Mouse (Mus musculus) liver, embryonic 11.5 days (tissue): ENCODE results near the gene Dpm3. TPM values are rescaled to one million over a fixed set of nuclear protein-coding genes. Genes with fewer than 3 reads are reported as not detected.

Experiments
- ATAC-seq: fragments of 200-750 bp; cut with Nextera tagmentation; replicated peaks from 2 replicates; pipeline ENCODE4 v1.8.0; 2017; ENCODE audit warnings: moderate number of reproducible peaks, mild to moderate bottlenecking, moderate TSS enrichment, moderate library complexity; ENCODE audit not compliant: low FRiP score
- DNase-seq: peaks from one replicate; pipeline ENCODE4 v3.0.0-alpha.2; 2017; ENCODE audit warnings: low spot score
- H3K27ac ChIP-seq: fragments of 300-500 bp; sonication (generic); 2 replicates; pipeline ENCODE4 v1.5.1; 2014; ENCODE audit warnings: mild to moderate bottlenecking, low read depth, low read length, control low read depth
- H3K27me3 ChIP-seq: fragments of 300-500 bp; sonication (generic); replicated peaks from 2 replicates; pipeline ENCODE4 v1.6.1; 2014; ENCODE audit warnings: low read length, mixed read lengths; ENCODE audit not compliant: control insufficient read depth, insufficient read depth
- H3K36me3 ChIP-seq: fragments of 300-500 bp; sonication (generic); 2 replicates; pipeline ENCODE4 v1.6.1; 2014; ENCODE audit warnings: mild to moderate bottlenecking, low read length, moderate library complexity, mixed read lengths; ENCODE audit not compliant: control insufficient read depth, insufficient read depth
- H3K4me1 ChIP-seq: fragments of 300-500 bp; sonication (generic); replicated peaks from 2 replicates; pipeline ENCODE4 v1.6.1; 2014; ENCODE audit warnings: low read length, mixed read lengths; ENCODE audit not compliant: control insufficient read depth, insufficient read depth
- H3K4me2 ChIP-seq: fragments of 300-500 bp; sonication (generic); 2 replicates; pipeline ENCODE4 v1.6.1; 2014; ENCODE audit warnings: mild to moderate bottlenecking, control low read depth, moderate library complexity
- H3K4me3 ChIP-seq: fragments of 300-500 bp; sonication (generic); 2 replicates; pipeline ENCODE4 v1.5.1; 2014; ENCODE audit warnings: low read depth, low read length, control low read depth
- H3K9ac ChIP-seq: fragments of 300-500 bp; sonication (generic); 2 replicates; pipeline ENCODE4 v1.6.1; 2014; ENCODE audit warnings: low read depth, low read length, control low read depth
- H3K9me3 ChIP-seq: fragments of 300-500 bp; sonication (generic); 2 replicates; pipeline ENCODE4 v1.6.1; 2016; ENCODE audit warnings: low read length, inconsistent platforms, mixed read lengths; ENCODE audit not compliant: control insufficient read depth
- WGBS: fragments of 180-500 bp; shearing (Covaris S2); extraction: QIAGEN DNeasy Blood & Tissue Kit; methylation state at CpG from one replicate; pipeline ENCODE4 v1.1.7; 2014; 5-methylcytosine and 5-hydroxymethylcytosine counted together
- polyA plus RNA-seq: library from polyadenylated mRNA; unstranded; fragments of >200 nt; fragmentation: Nextera tagmentation; extraction: Ambion mirVana; gene quantifications from 2 replicates; pipeline ENCODE4 v1.2.1, GENCODE M21; 2014

The Dpm3 gene
- polyA plus RNA-seq, 1 experiment from 2014 or later = 118 TPM

DNA sequence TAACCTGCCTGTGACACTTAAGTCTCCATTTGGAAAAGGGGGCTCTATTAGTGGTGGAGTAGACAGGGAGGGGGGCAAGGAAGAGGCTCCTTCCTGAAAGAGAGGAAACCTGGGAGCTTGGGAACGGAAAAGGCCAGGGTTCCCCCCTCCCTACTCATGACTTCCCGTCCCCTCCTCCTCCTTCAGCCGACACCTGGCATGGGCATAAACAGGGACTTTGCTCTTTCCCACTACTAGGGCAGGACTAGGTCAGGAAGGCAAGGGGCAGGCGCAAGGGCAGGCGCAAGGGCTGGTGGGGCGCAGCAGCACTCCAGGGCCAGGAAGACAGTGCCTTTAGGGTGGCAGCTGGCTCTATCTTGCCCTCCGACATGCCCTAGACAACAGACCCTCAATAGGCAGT lies 18.9 kb downstream of the Dpm3 start:
- Histone ChIP-seq H3K4me3 (peak overlapping the region; percentile 56), H3K9ac (peak overlapping the region; percentile 9; the same call in 1 of the 2 replicates), H3K36me3 (no peaks in the 10 kb centered on the region), H3K27ac (peak overlapping the region; percentile 43; the same call in 1 of the 2 replicates), H3K4me1 (peaks cover 26% of the 10 kb centered on the region), H3K9me3 (no peaks in the 10 kb centered on the region), H3K4me2 (peak overlapping the region; percentile 94), H3K27me3 (peaks cover 48% of the 10 kb centered on the region)
- 51% methylated on average over 7 of the region's 7 CpGs for WGBS
- ATAC-seq (no peak), DNase-seq (no peak)

DNA sequence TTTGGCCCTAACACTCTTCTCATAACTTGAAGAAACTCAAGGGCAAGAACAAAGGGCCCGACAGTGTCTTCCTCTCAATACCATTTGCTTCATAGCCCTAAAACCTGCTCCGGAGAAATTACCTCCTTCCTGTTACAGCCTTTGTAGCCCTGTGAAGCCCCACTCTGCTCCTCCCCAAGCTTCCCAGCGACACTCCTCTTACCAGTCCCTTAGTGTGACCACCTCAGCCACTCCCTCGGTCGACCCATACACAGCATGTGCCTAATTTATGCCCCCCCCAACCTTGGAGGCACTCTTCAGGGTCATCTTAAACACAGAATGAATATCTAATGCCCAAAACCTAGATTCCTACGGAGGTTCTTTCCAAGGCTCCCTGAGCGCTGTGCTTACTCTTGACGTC lies 19.5 kb downstream of the Dpm3 start:
- H3K9ac ChIP-seq = peak overlapping the region; percentile 52; the same call in 1 of the 2 replicates
- no peak overlapping the region; the same call in 1 of the 2 replicates for H3K27ac ChIP-seq
- WGBS = 13% methylated on average over 8 of the region's 8 CpGs
- ATAC-seq = no peak
- H3K4me1 ChIP-seq = peaks cover 26% of the 10 kb centered on the region
- H3K36me3 ChIP-seq = no peaks in the 10 kb centered on the region
- no peaks in the 10 kb centered on the region for H3K9me3 ChIP-seq
- no peak for DNase-seq
- peak overlapping the region; percentile 56 for H3K4me3 ChIP-seq
- peaks cover 48% of the 10 kb centered on the region for H3K27me3 ChIP-seq
- peak overlapping the region; percentile 94 for H3K4me2 ChIP-seq

DNA sequence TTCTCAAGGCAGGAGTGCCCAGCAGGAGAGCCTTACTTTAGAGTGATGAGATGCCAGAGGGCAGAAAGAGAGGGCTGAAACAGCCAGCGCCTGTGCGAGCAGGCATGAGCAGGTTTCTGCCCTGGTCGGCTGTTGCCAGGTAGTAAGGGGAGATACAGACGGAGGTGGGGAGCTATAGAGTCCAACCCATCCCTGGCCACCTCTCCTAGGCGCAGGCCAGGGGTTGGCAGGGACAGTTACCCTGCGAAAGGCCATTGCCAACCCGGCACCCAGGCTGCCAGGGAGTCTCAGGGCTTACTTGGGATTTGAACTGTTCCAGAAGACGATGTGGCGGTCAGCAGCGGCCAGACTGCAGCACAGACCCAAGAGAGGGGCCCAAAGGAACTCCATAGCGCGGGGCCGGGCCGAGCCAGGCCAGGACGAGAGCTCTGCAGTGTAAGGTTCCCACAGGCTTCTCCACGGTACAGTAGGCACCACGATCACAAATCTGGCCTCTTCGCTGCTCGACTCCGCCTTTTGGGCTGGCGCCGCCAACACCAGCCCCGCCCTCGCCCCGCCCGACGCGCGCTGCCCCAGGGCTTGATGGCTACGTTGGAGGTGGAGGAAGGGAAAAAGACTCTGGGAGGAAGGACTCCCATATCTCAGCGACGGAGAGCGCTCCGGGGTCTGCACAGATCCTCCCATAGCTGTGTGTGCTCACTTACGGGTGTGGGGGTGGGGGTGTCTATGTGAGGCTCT lies 20.2 kb downstream of the Dpm3 start:
- H3K4me2 ChIP-seq = peak overlapping the region; percentile 94
- H3K27ac ChIP-seq = peak overlapping the region; percentile 29; the same call in 1 of the 2 replicates
- ATAC-seq (peak; percentile 47), DNase-seq (peak; percentile 77)
- peaks cover 48% of the 10 kb centered on the region for H3K27me3 ChIP-seq
- WGBS = 3% methylated on average over 35 of the region's 35 CpGs
- peak overlapping the region; percentile 56 for H3K4me3 ChIP-seq
- H3K36me3 ChIP-seq = no peaks in the 10 kb centered on the region
- peak overlapping the region; percentile 52 for H3K9ac ChIP-seq
- peaks cover 26% of the 10 kb centered on the region for H3K4me1 ChIP-seq
- no peaks in the 10 kb centered on the region for H3K9me3 ChIP-seq

DNA sequence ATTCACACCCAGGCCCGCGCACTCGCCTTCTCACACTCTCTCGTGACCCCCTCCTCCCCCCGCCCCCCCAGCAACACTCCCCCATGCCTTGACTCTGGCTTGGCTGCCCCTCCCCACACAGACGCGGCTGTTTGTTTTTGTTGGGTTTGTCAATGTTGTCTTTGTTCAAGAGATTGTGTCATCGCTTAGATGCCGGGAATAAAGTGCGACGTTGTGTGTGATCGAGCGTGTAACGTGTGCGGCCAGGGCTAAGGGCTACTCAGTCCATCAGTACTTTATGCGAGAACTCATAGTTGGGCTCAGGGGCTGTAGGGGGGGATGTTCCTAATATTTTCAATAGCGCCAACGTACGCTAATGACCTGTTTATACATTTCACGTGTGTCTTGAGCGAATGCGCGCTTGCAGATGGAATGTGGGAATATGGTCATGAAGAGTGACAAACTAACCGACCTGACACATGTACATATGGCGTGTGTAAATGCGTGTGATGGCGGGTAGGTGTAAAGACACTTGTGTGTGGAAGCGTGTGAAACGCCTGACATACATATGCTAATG lies 21.0 kb downstream of the Dpm3 start:
- Histone ChIP-seq H3K36me3 (no peaks in the 10 kb centered on the region), H3K9ac (peak overlapping the region; percentile 52), H3K27me3 (peaks cover 50% of the 10 kb centered on the region), H3K4me1 (peaks cover 26% of the 10 kb centered on the region), H3K4me3 (peak overlapping the region; percentile 56), H3K4me2 (peak overlapping the region; percentile 94), H3K27ac (no peak overlapping the region), H3K9me3 (no peaks in the 10 kb centered on the region)
- DNase-seq (peak; percentile 50), ATAC-seq (no peak)
- WGBS = under 1% methylated on average over 29 of the region's 29 CpGs

DNA sequence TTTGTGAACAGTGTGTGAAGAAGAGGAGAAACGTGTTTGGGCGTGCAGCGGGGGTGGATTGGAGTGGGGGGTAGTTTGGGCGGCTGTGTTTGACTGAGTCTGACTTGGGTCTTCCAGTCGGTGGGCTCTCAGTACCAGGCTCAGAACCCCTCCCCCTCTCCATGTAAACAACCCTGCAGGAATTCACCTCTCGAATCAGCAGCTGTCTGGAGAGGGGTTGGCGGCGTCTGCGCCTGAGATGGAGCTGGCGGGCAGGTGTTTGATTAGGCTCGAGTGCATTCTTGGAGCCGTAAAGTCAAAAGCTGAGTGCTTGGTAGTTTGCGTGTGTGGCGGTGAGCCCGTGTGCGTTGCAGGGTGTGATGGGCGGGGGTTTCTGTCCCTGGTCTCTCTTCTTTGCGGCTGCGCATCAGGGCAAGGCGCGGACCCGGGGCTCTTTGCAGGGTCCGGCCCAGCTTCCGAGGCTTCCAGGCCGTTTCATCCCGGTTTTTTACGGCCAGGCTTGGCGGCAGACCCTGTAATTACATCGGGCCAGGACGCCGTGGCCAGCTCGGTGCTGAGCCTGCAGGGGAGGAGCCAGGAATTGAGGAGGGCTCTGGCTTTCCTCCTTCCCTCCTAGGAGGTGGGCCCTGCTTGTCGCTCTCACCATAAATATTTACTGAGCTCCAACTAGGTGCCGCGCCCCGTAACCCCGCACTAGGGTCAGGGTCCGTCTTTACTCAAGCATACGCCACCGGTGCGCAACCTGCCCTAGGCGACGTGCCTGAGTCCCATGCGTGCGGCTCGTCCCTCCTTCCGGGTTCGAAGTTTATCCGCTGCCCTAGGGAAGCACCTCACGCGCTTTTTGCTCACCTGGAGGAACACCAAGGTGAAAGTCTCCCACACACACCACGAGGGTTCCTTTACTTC lies 21.7 kb downstream of the Dpm3 start, which contains the start of gene Efna1:
Efna1 (minus strand) TSS at position 537 of the 906 bp plus-strand sequence.
- Histone ChIP-seq H3K4me3 (peak within 1 kb of the TSS; percentile 56), H3K4me1 (peaks cover 26% of the 10 kb centered on the region), H3K36me3 (no peaks in the 10 kb centered on the region), H3K4me2 (peak within 1 kb of the TSS; percentile 94), H3K9ac (peak within 1 kb of the TSS; percentile 52), H3K9me3 (no peaks in the 10 kb centered on the region), H3K27me3 (peaks cover 50% of the 10 kb centered on the region), H3K27ac (peak within 1 kb of the TSS; percentile 38; the same call in 1 of the 2 replicates)
- ATAC-seq (0 out of 2 replicates have a peak, but pooled peaks have one; percentile 37), DNase-seq (peak; percentile 50)
- 1% methylated on average over 52 of the region's 52 CpGs for WGBS

DNA sequence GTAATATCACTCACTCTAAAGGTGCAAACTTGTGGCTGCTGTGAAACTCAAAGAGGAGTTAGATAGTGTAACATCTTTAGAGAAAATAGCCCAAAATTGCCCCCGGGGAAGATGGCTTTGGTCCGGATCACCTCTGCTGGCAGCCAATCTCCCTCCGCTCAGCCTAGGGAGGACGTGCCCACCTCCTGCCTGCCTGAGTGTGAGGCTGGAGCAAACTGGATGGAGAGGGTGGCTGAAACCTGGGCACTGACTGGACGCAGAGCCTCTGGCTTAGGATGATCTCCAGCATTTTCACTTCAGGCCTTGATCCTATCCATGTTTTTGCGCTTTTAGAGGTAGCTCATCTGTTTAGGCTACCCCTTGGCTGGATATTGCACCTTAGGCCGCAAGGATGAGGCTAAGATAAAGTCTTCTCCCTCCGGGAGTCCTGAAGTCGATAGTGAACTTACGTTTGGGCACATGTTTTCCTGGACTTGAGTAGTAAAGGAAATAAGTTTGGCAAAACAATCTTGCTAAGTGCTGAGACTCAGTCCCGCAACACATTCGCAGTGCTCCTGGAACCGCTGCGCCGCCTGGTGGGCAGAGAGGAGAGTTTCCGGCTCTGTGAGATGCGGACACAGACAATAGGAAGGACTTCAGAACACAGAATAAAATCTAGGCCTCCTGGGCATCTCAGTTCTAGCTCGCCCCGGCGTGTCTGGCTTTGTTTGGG lies 22.6 kb downstream of the Dpm3 start:
- DNase-seq (peak; percentile 80), ATAC-seq (no peak)
- Histone ChIP-seq H3K9me3 (no peaks in the 10 kb centered on the region), H3K27me3 (peaks cover 50% of the 10 kb centered on the region), H3K4me3 (peak overlapping the region; percentile 56), H3K36me3 (no peaks in the 10 kb centered on the region), H3K4me2 (peak overlapping the region; percentile 94), H3K27ac (no peak overlapping the region), H3K9ac (no peak overlapping the region), H3K4me1 (peaks cover 26% of the 10 kb centered on the region)
- 13% methylated on average over 20 of the region's 20 CpGs for WGBS

DNA sequence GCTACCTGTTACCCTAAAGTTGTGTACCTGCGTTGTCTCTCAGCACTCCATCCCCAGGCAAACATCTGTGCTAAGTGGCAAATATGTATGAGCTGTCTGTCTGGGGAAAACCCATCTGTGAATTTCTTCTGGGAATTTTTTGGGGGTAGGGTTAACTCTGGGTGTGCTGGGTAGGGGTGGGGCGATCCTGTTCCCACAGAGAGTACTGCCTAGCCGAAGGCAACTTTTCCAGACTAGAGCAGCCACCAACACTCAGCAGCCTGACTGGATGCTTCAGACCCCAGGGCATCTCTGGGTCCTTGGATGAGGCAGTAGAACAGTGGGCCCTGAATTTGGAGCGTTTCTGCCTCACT lies 23.1 kb downstream of the Dpm3 start:
- Histone ChIP-seq H3K27ac (no peak overlapping the region), H3K4me3 (no peak overlapping the region), H3K9me3 (no peaks in the 10 kb centered on the region), H3K27me3 (peaks cover 46% of the 10 kb centered on the region), H3K4me1 (peaks cover 26% of the 10 kb centered on the region), H3K36me3 (no peaks in the 10 kb centered on the region), H3K4me2 (no peak overlapping the region), H3K9ac (no peak overlapping the region)
- no peak for DNase-seq
- WGBS = 24% methylated on average over 4 of the region's 4 CpGs
- no peak for ATAC-seq

DNA sequence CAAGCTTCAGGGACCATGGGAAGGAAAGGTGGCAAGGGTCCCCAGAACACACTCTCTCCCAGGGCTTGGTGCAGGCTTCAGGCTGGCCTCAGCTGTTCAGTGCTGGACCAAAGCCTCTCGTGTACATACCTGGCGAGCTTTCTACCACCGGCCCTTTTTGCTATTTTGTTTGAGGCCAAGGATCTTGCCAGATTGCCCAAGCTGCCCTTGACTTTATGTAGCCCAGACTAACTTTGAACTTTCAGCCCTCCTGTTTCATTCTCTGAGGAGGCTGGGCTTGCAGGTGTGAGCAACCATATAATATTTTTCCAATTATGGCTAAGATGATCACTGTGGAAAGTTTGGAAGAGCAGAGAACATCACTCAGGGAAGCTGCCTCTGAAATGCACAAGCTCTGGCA lies 25.1 kb downstream of the Dpm3 start:
- no peaks in the 10 kb centered on the region for H3K36me3 ChIP-seq
- DNase-seq (no peak), ATAC-seq (no peak)
- H3K9ac ChIP-seq = no peak overlapping the region
- WGBS = 82% methylated on average over 3 of the region's 3 CpGs
- peaks cover 15% of the 10 kb centered on the region for H3K4me1 ChIP-seq
- H3K27me3 ChIP-seq = peaks cover 29% of the 10 kb centered on the region
- H3K4me2 ChIP-seq = no peak overlapping the region
- H3K27ac ChIP-seq = no peak overlapping the region
- H3K9me3 ChIP-seq = no peaks in the 10 kb centered on the region
- no peak overlapping the region for H3K4me3 ChIP-seq
